Mouse (Mus musculus) neural tube, embryonic 12.5 days (tissue): Measurements from ENCODE around the gene Alad. TPM values are rescaled to one million over a fixed set of nuclear protein-coding genes. Genes with fewer than 3 reads are reported as not detected.
A peak's percentile ranks its signal among the peaks of the same experiment; 100 is the strongest.

Experiments
- ATAC-seq: fragments of 200-750 bp; cut with Nextera tagmentation; 2 replicates; pipeline ENCODE4 v1.8.0; 2017; ENCODE audit warnings: low read depth, mild to moderate bottlenecking, moderate TSS enrichment, moderate library complexity; ENCODE audit not compliant: low FRiP score
- H3K27ac ChIP-seq: fragments of 300-500 bp; sonication (generic); 2 replicates; pipeline ENCODE4 v1.5.1; 2016
- H3K27me3 ChIP-seq: fragments of 300-500 bp; sonication (generic); replicated peaks from 2 replicates; pipeline ENCODE4 v1.6.1; 2016; ENCODE audit warnings: mild to moderate bottlenecking
- H3K36me3 ChIP-seq: fragments of 300-500 bp; sonication (generic); 2 replicates; pipeline ENCODE4 v1.6.1; 2016; ENCODE audit warnings: mild to moderate bottlenecking
- H3K4me1 ChIP-seq: fragments of 300-500 bp; sonication (generic); 2 replicates; pipeline ENCODE4 v1.6.1; 2016
- H3K4me2 ChIP-seq: fragments of 300-500 bp; sonication (generic); replicated peaks from 2 replicates; pipeline ENCODE4 v1.6.1; 2016; ENCODE audit warnings: mild to moderate bottlenecking
- H3K4me3 ChIP-seq: fragments of 300-500 bp; sonication (generic); 2 replicates; pipeline ENCODE4 v1.5.1; 2016
- H3K9ac ChIP-seq: fragments of 300-500 bp; sonication (generic); 2 replicates; pipeline ENCODE4 v1.6.1; 2016; ENCODE audit warnings: mild to moderate bottlenecking
- H3K9me3 ChIP-seq: fragments of 300-500 bp; sonication (generic); 2 replicates; pipeline ENCODE4 v1.6.1; 2016; ENCODE audit warnings: mild to moderate bottlenecking
- WGBS: fragments of 180-500 bp; shearing (Covaris S2); methylation state at CpG from one replicate; pipeline ENCODE4 v1.1.7; 2016; 5-methylcytosine and 5-hydroxymethylcytosine counted together
- polyA plus RNA-seq: library from polyadenylated mRNA; unstranded; fragments of >200 nt; fragmentation: Nextera tagmentation; extraction: Ambion mirVana; gene quantifications from 2 replicates; pipeline ENCODE4 v1.2.1, GENCODE M21; 2016

The Alad gene
- 65.3 and 69.1 TPM in 2 replicates for polyA plus RNA-seq

- Histone ChIP-seq H3K4me2 (peak within 1 kb of the TSS; percentile 82), H3K27ac (peak within 1 kb of the TSS; percentile 59), H3K27me3 (no peaks in the 10 kb centered on the region), H3K4me1 (peaks cover 23% of the 10 kb centered on the region), H3K36me3 (0 out of 2 replicates have a peak, but pooled peaks cover 7% of the 10 kb centered on the region), H3K4me3 (peak within 1 kb of the TSS; percentile 71), H3K9me3 (no peaks in the 10 kb centered on the region), H3K9ac (peak within 1 kb of the TSS; percentile 78)
- WGBS = under 1% methylated on average over 37 of the region's 37 CpGs
- ATAC-seq = peak; percentile 83
These were observed at the start of gene Alad for GRCm38 (mm10) chr4:62519849-62520233. Gene Alad, minus strand, starts transcription at chr4:62519918.

DNA sequence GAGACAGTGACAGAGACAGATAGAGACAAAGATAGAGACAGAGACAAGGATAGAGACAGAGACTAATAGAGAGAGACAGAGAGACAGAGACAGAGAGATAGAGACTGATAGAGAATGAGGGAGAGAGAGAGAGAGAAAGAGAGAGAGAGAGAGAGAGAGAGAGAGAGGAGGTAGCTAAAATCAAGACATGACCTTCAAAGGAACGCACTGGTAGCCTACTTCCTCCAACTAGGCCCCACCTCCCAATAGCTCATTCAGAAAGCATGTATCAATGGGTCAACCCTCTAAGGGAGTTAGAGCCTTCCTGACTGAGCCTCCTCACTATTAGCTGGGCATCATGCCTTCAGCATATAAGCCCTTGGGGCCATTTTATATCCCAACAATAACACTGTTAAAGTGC is 48.6 kb upstream of the Alad start:
- no peak overlapping the region for H3K4me2 ChIP-seq
- ATAC-seq = no peak
- no peaks in the 10 kb centered on the region for H3K36me3 ChIP-seq
- no peaks in the 10 kb centered on the region for H3K9me3 ChIP-seq
- H3K27me3 ChIP-seq = no peaks in the 10 kb centered on the region
- H3K4me3 ChIP-seq = no peak overlapping the region
- 0 out of 2 replicates have a peak, but pooled peaks cover 2% of the 10 kb centered on the region for H3K4me1 ChIP-seq
- H3K27ac ChIP-seq = no peak overlapping the region
- WGBS = 93% methylated on average over 1 of the region's 1 CpGs
- no peak overlapping the region for H3K9ac ChIP-seq

DNA sequence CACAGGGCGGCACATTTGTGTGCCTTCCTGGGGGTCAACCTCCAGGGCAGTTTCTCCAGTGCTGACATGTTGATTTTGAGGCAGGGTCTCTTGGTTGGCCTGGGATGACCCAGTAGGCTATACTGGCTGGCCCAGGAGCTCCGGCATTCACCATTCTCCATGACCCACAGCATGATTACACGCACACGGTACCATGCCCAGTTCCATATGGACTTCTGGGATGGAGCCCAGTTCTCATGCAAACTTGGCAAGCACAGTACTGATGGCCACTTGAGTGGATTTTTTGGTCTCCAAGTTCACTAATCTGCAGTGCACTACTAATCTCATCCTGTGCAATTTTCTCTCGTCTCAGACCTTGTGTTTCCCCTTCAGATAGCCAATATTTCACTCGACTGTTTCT is 48.0 kb upstream of the Alad start:
- H3K27ac ChIP-seq = no peak overlapping the region
- no peak overlapping the region for H3K4me3 ChIP-seq
- H3K9ac ChIP-seq = no peak overlapping the region
- ATAC-seq = no peak
- 94% methylated on average over 6 of the region's 6 CpGs for WGBS
- H3K36me3 ChIP-seq = no peaks in the 10 kb centered on the region
- no peaks in the 10 kb centered on the region for H3K27me3 ChIP-seq
- no peak overlapping the region for H3K4me2 ChIP-seq
- no peaks in the 10 kb centered on the region for H3K9me3 ChIP-seq
- 0 out of 2 replicates have a peak, but pooled peaks cover 2% of the 10 kb centered on the region for H3K4me1 ChIP-seq

- H3K27ac ChIP-seq = no peak overlapping the region
- H3K36me3 ChIP-seq = no peaks in the 10 kb centered on the region
- no peaks in the 10 kb centered on the region for H3K27me3 ChIP-seq
- no peak overlapping the region for H3K9ac ChIP-seq
- H3K4me3 ChIP-seq = no peak overlapping the region
- H3K4me1 ChIP-seq = peaks cover 8% of the 10 kb centered on the region; the same call in 1 of the 2 replicates
- H3K9me3 ChIP-seq = no peaks in the 10 kb centered on the region
- H3K4me2 ChIP-seq = no peak overlapping the region
- 86% methylated on average over 4 of the region's 4 CpGs for WGBS
- ATAC-seq = no peak
These were observed 46.8 kb upstream of the Alad start for GRCm38 (mm10) chr4:62566530-62566929.

DNA sequence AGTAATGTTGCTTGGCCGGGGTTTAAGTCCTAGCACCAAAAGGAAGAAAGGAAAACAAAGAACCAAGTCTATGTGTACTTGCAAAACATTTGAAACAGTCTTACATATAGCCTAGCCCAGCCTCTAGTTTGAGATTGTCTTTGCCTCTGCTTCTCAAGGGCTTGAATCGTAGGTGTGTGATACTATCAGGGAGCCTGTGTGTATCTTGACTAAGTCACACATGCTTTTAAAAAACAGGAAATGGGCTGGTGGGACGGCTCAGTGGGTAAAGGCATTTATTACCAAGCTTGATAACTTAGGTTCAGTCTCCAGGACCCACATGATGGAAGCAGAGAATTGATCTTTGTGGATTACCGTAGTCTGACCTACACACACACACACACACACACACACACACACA is 42.3 kb upstream of the Alad start:
- ATAC-seq = 0 out of 2 replicates have a peak, but pooled peaks have one; percentile 15
- Histone ChIP-seq H3K27me3 (no peaks in the 10 kb centered on the region), H3K36me3 (no peaks in the 10 kb centered on the region), H3K4me2 (no peak overlapping the region), H3K27ac (no peak overlapping the region), H3K9ac (no peak overlapping the region), H3K9me3 (no peaks in the 10 kb centered on the region), H3K4me1 (peaks cover 10% of the 10 kb centered on the region; the same call in 1 of the 2 replicates), H3K4me3 (no peak overlapping the region)
- WGBS = 82% methylated on average over 4 of the region's 4 CpGs

DNA sequence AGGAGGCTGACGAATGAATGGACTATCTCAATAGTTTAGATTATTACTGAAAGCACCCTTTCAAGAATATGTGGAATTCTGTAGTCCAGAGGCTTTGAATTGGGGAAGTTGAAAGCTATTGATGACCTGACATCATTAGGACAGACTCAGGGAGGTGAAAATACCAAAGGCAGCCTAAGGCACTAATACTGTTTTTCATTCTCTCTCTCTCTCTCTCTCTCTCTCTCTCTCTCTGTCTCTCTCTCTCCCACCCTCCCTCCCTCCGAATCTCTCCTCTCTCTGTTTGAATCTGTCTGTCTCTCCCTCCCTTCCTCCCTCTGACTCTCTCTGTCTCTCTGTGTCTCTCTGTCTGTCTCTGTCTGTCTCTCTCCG is 41.9 kb upstream of the Alad start:
- no peak overlapping the region for H3K9ac ChIP-seq

GRCm38 (mm10) chr4:62560963-62561629 is 41.4 kb upstream of the Alad start:
- H3K9me3 ChIP-seq = no peaks in the 10 kb centered on the region
- H3K27me3 ChIP-seq = no peaks in the 10 kb centered on the region
- no peaks in the 10 kb centered on the region for H3K36me3 ChIP-seq
- WGBS = 25% methylated on average over 4 of the region's 4 CpGs
- peaks cover 10% of the 10 kb centered on the region; the same call in 1 of the 2 replicates for H3K4me1 ChIP-seq
- ATAC-seq = peak; percentile 71
- H3K9ac ChIP-seq = no peak overlapping the region
- no peak overlapping the region for H3K4me3 ChIP-seq
- no peak overlapping the region for H3K27ac ChIP-seq
- H3K4me2 ChIP-seq = no peak overlapping the region

More for the DNA sequence above, 41.9 kb upstream of the Alad start:
- peak; percentile 39 for ATAC-seq
- Histone ChIP-seq H3K36me3 (no peaks in the 10 kb centered on the region), H3K9me3 (no peaks in the 10 kb centered on the region), H3K27ac (no peak overlapping the region), H3K4me3 (no peak overlapping the region), H3K27me3 (no peaks in the 10 kb centered on the region), H3K4me2 (no peak overlapping the region), H3K4me1 (peaks cover 10% of the 10 kb centered on the region; the same call in 1 of the 2 replicates)
- whole genome bisulfite sequencing = 51% methylated on average over 3 of the region's 3 CpGs

DNA sequence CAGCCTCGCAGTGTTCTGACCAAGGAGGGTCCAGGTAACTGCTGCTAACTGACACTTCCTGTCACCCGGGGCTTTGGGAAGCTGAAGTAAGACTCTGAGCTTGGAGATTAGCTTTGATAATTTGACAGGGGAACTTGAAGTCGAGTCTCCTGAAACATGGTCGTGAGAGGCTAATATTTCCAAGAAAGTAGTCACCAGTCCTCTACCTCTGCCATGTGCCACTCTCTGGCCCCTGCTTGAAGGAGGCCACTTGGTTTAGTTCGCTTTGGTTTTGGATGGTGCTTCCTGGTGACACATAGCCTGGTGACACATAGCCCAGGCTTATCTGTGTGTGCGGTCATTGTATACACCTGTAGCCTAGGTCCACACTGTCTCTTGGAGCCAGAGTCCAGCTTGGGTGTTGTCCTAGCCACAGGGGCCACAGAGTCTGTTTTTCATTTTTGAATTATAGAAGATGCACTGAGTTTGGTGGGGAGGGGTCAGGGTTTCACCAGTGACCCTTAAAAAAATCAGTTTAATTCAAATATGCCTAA is 40.1 kb upstream of the Alad start, which contains the start of gene Rgs3:
Gene Rgs3, plus strand, starts transcription at position 51 of the 533 bp plus-strand sequence.
- H3K9ac ChIP-seq = no peak within 1 kb of the TSS
- no peak within 1 kb of the TSS for H3K4me3 ChIP-seq
- no peaks in the 10 kb centered on the region for H3K36me3 ChIP-seq
- no peak for ATAC-seq
- peaks cover 9% of the 10 kb centered on the region; the same call in 1 of the 2 replicates for H3K4me1 ChIP-seq
- no peaks in the 10 kb centered on the region for H3K9me3 ChIP-seq
- 68% methylated on average over 6 of the region's 6 CpGs for WGBS
- H3K27ac ChIP-seq = no peak within 1 kb of the TSS
- no peak within 1 kb of the TSS for H3K4me2 ChIP-seq
- no peaks in the 10 kb centered on the region for H3K27me3 ChIP-seq

DNA sequence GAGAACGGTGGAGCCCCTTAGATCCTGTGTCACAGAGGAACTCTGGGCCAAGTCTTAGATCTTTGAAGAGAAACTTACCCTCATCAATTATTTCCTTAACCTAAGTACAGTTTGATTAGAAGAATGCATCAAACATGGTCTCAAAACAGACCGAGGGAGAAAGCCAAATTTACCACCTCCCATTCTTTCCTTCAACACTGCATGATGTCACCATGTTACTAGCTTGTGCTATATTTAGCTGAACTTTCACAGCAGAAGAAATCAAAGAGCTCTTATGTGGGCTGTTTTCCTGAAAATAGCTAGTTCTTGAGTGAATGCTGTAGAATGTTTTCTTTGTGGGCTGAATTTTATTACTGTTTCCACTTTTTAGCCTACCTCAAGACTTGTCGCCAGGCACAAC is 37.7 kb upstream of the Alad start:
- ATAC-seq = no peak
- WGBS = 74% methylated on average over 3 of the region's 3 CpGs

GRCm38 (mm10) chr4:62551966-62552365 is 32.2 kb upstream of the Alad start:
- Histone ChIP-seq H3K9ac (no peak overlapping the region), H3K27me3 (no peaks in the 10 kb centered on the region), H3K4me1 (no peaks in the 10 kb centered on the region), H3K27ac (no peak overlapping the region), H3K9me3 (no peaks in the 10 kb centered on the region), H3K4me3 (no peak overlapping the region), H3K4me2 (no peak overlapping the region), H3K36me3 (no peaks in the 10 kb centered on the region)
- 87% methylated on average over 7 of the region's 7 CpGs for WGBS
- no peak for ATAC-seq

More for the DNA sequence above, 37.7 kb upstream of the Alad start:
- no peak overlapping the region for H3K4me3 ChIP-seq
- H3K27ac ChIP-seq = no peak overlapping the region
- H3K9me3 ChIP-seq = no peaks in the 10 kb centered on the region
- H3K36me3 ChIP-seq = no peaks in the 10 kb centered on the region
- peaks cover 8% of the 10 kb centered on the region; the same call in 1 of the 2 replicates for H3K4me1 ChIP-seq
- H3K9ac ChIP-seq = no peak overlapping the region
- H3K4me2 ChIP-seq = no peak overlapping the region
- no peaks in the 10 kb centered on the region for H3K27me3 ChIP-seq

GRCm38 (mm10) chr4:62544801-62545200 is 25.1 kb upstream of the Alad start:
- no peak for ATAC-seq
- no peak overlapping the region for H3K9ac ChIP-seq
- no peak overlapping the region for H3K4me2 ChIP-seq
- H3K4me3 ChIP-seq = no peak overlapping the region
- H3K9me3 ChIP-seq = no peaks in the 10 kb centered on the region
- no peak overlapping the region for H3K27ac ChIP-seq
- no peaks in the 10 kb centered on the region for H3K27me3 ChIP-seq
- no peaks in the 10 kb centered on the region for H3K36me3 ChIP-seq
- no peaks in the 10 kb centered on the region for H3K4me1 ChIP-seq

DNA sequence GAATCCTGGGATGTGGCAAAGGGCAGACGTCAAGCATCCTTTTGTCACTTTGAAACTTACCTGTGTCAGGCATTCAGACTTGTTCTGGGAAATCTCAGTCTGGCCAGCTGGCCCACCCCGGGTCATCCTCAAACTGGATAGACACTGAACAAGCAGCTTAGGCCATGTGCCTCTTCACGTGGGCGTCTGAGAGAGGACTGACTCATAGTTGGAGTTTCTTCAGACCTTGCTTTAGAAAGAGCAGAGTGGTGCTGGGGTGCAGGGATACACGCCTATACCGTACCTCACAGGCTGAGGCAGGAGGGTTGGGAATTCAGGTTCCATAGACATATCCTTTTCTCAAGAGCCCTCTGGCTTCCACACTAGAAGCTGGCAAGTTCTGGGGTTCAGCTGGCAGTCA is 24.1 kb upstream of the Alad start:
- Histone ChIP-seq H3K27ac (no peak overlapping the region), H3K9me3 (no peaks in the 10 kb centered on the region), H3K9ac (no peak overlapping the region), H3K36me3 (no peaks in the 10 kb centered on the region), H3K4me2 (no peak overlapping the region), H3K4me3 (no peak overlapping the region), H3K27me3 (no peaks in the 10 kb centered on the region), H3K4me1 (no peaks in the 10 kb centered on the region)
- no peak for ATAC-seq
- WGBS = 91% methylated on average over 6 of the region's 6 CpGs

DNA sequence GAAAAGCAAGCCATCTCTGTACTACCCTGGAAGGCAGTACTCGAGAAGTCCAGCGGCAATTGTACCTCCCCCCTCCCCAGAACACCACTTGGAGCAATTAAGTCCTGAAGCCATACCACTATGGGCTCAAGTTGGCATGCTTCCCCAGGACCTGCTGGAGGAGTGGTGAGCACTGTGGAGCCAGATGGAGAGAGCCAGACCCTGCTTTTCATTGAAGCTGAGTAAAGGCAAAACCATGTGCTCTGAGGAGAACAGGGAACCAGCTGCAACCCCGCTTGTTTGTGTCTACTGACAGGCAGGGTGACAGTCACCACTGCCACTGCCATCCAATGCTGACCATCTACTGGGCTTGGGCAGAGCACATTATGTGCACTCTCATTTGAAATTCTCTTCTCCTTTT is 22.1 kb upstream of the Alad start:
- no peak overlapping the region for H3K4me2 ChIP-seq
- H3K9me3 ChIP-seq = no peaks in the 10 kb centered on the region
- 65% methylated on average over 3 of the region's 3 CpGs for WGBS
- H3K36me3 ChIP-seq = no peaks in the 10 kb centered on the region
- H3K9ac ChIP-seq = no peak overlapping the region
- H3K27me3 ChIP-seq = no peaks in the 10 kb centered on the region
- no peak overlapping the region for H3K4me3 ChIP-seq
- no peak for ATAC-seq
- H3K4me1 ChIP-seq = no peaks in the 10 kb centered on the region
- H3K27ac ChIP-seq = no peak overlapping the region
